Mouse (Mus musculus): ENCODE results near the gene Gpd1l.

DNA sequence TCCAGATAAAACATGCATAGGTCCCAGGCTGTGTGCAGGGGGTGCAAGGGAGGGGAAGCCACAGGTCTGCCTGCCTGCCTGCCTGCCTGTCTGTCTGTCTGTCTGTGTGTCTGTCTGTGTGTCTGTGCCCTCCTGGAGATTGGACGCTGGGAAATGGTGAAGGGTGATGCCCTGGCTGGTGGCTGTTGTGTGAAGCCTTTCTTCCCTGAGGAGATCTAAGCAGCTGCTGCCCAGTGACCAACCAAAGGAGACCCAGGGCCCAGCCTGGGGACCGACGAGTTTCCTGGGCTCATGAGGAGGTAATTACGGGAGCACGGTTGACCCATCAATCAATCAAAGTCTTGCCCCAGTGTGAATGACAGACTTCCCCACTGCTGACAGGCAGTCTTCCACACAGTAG is 11.6 kb downstream of the Gpd1l start:
- TF ChIP-seq EP300 (IDR thresholded peaks at IDR 0.05) (no peak), CTCF (IDR thresholded peaks at IDR 0.05) (no peak)
